In the genomic region with DNA sequence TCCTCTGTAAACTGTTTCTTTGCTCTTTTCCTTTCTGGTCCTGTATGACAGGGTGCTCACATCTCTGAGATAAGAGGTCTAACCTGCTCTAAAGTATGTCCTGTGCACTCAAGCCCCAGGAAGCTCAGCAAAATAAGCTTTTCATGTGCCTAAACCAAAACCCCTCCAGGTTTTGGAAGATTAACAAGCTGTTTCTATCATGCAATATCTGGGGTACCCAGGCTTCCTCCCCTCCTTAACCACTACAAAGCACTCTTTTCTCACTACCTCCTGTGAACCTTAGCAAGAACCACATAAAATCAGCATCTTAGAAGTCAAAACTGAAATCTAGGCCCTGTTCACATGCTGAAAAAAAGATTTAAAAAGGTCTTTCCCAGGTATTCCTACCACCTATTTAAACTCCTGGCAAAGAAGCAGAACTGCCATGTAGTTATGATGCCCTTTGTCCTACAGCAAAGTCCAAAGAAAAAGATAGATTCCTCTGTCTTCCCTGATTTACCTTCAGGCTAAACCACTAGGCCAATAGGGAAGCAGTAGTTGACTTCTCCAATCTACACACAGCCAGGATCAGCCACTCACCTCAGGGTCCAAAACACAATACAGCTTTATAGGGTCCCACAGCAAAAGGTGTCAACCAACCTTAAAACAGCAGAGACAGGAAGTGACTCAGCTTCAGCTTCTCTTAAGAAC, we compare ENCODE assay signal across 29 mouse cellular contexts. TPM values are rescaled to one million over a fixed set of nuclear protein-coding genes. Genes with fewer than 3 reads are reported as not detected.
DNase-seq lines count a peak whose midpoint lies in the region; ATAC-seq and TF ChIP-seq lines count a peak whose summit lies in the region.
"Had no signal": no experiment of that assay in that cellular context is flagged by ENCODE, and none has a peak within 500 bp of the region (broad histone marks: within the 10 kb centered on the region; RNA-seq: fewer than 3 reads in every experiment).

No protein-coding gene starts in this region.

- no peak for TF ChIP-seq CTCF in liver, postnatal 0 days (IDR thresholded peaks at IDR 0.05; ENCODE audit: low read depth)

- peaks cover 24% of the 10 kb centered on the region for H3K4me1 ChIP-seq in liver, postnatal 0 days (ENCODE audit: insufficient read depth)
- peaks cover 27% of the 10 kb centered on the region for H3K4me1 ChIP-seq in liver, embryonic 12.5 days
- H3K4me1 ChIP-seq in hindbrain, embryonic 11.5 days (replicated peaks; ENCODE audit: control insufficient read depth, insufficient read depth, low read length): 0 out of 2 replicates have a peak, but pooled peaks cover 2% of the 10 kb centered on the region

- ATAC-seq in liver, postnatal 0 days: no peak
- ATAC-seq in liver, embryonic 12.5 days: no peak
- no peak for ATAC-seq in hindbrain, embryonic 11.5 days (ENCODE audit: low FRiP score)
- ATAC-seq: forebrain, embryonic 13.5 days; lung, postnatal 0 days; midbrain, embryonic 15.5 days had no signal

- intact Hi-C loops in heart, postnatal 10 days (cut with DNase I): loop anchor here (10.0 kb wide), 1 partner anchor 420 kb away; a partner anchor contains a TSS

- H3K9ac ChIP-seq in liver, postnatal 0 days (replicated peaks): no peak overlapping the region
- H3K9ac ChIP-seq in liver, embryonic 12.5 days: no peak overlapping the region
- H3K9ac ChIP-seq in hindbrain, embryonic 11.5 days (ENCODE audit: low read depth, low read length): no peak overlapping the region
- H3K9ac ChIP-seq: forebrain, embryonic 13.5 days; heart, embryonic 12.5 days; hindbrain, embryonic 12.5 days; midbrain, embryonic 15.5 days had no signal

- no peak for TF ChIP-seq EP300 in liver, postnatal 0 days (IDR thresholded peaks at IDR 0.05; ENCODE audit: low read depth)

- no peak overlapping the region for H3K4me2 ChIP-seq in liver, postnatal 0 days (ENCODE audit: low read depth, low read length)
- no peak overlapping the region for H3K4me2 ChIP-seq in liver, embryonic 12.5 days
- no peak overlapping the region for H3K4me2 ChIP-seq in hindbrain, embryonic 11.5 days (replicated peaks; ENCODE audit: low read depth, low read length)
- H3K4me2 ChIP-seq: forebrain, embryonic 13.5 days; heart, embryonic 12.5 days; hindbrain, embryonic 12.5 days; midbrain, embryonic 15.5 days had no signal

- 0 out of 2 replicates have a peak, but pooled peaks cover 6% of the 10 kb centered on the region for H3K36me3 ChIP-seq in liver, postnatal 0 days (replicated peaks; ENCODE audit: insufficient read depth, low read length)
- peaks cover 9% of the 10 kb centered on the region; the same call in 1 of the 2 replicates for H3K36me3 ChIP-seq in liver, embryonic 12.5 days
- no peaks in the 10 kb centered on the region for H3K36me3 ChIP-seq in hindbrain, embryonic 11.5 days (ENCODE audit: control insufficient read depth, insufficient read depth, low read length)
- H3K36me3 ChIP-seq: midbrain, embryonic 15.5 days had no signal

- peak overlapping the region; percentile 52; the same call in 1 of the 2 replicates for H3K27ac ChIP-seq in liver, postnatal 0 days (ENCODE audit: low read depth)
- H3K27ac ChIP-seq in liver, embryonic 12.5 days: no peak overlapping the region
- H3K27ac ChIP-seq in hindbrain, embryonic 11.5 days (ENCODE audit: low read depth, low read length): no peak overlapping the region
- H3K27ac ChIP-seq: forebrain, embryonic 13.5 days; hindbrain, embryonic 12.5 days; macrophage; midbrain, embryonic 15.5 days; stomach, postnatal 0 days had no signal

- no peak overlapping the region for H3K4me3 ChIP-seq in liver, postnatal 0 days (ENCODE audit: low read depth, low read length)
- no peak overlapping the region for H3K4me3 ChIP-seq in liver, embryonic 12.5 days
- H3K4me3 ChIP-seq in hindbrain, embryonic 11.5 days (ENCODE audit: low read depth, low read length): no peak overlapping the region
- H3K4me3 ChIP-seq: forebrain, embryonic 13.5 days; heart, embryonic 12.5 days; hindbrain, embryonic 12.5 days; midbrain, embryonic 15.5 days had no signal

- no peak for DNase-seq in liver, postnatal 0 days
- DNase-seq in A20 (ENCODE audit: low read depth, low spot score): peak; percentile 10
- peak; percentile 31 for DNase-seq in T-cell, adult 2 months (ENCODE audit: low spot score)
- DNase-seq in natural killer cell, adult 2 months (ENCODE audit: low spot score in 2 of 2): peak; percentile 7
- no peak for DNase-seq in heart, postnatal 10 days
- DNase-seq in hindbrain, embryonic 11.5 days (ENCODE audit: low spot score): no peak
- DNase-seq: adrenal gland, postnatal 10 days; gastrocnemius, postnatal 10 days; heart, postnatal 14 days; kidney, postnatal 4 days; layer of hippocampus, adult 9-11 months; right cerebral cortex, postnatal 4 days; thymus, postnatal 4 days had no signal

- no peaks in the 10 kb centered on the region for H3K9me3 ChIP-seq in liver, postnatal 0 days (ENCODE audit: low read length)
- no peaks in the 10 kb centered on the region for H3K9me3 ChIP-seq in liver, embryonic 12.5 days (replicated peaks)
- H3K9me3 ChIP-seq in hindbrain, embryonic 11.5 days (ENCODE audit: control insufficient read depth, low read length): no peaks in the 10 kb centered on the region
- H3K9me3 ChIP-seq: forebrain, embryonic 13.5 days; heart, embryonic 12.5 days; hindbrain, embryonic 12.5 days; midbrain, embryonic 15.5 days had no signal

- no peaks in the 10 kb centered on the region for H3K27me3 ChIP-seq in liver, postnatal 0 days (ENCODE audit: insufficient read depth, low read length)
- no peaks in the 10 kb centered on the region for H3K27me3 ChIP-seq in liver, embryonic 12.5 days (replicated peaks)
- H3K27me3 ChIP-seq in hindbrain, embryonic 11.5 days (ENCODE audit: control insufficient read depth, insufficient read depth, low read length): no peaks in the 10 kb centered on the region
- H3K27me3 ChIP-seq: forebrain, embryonic 13.5 days; heart, embryonic 12.5 days; hindbrain, embryonic 12.5 days; midbrain, embryonic 15.5 days had no signal

RNA-seq across cellular contexts. Expression of a gene that starts 4.6 kb away (rescaled TPM):
- 10.3 and 11.1 TPM in 2 replicates for polyA plus RNA-seq in liver, postnatal 0 days (2015; fragmentation: Nextera tagmentation; extraction: Ambion mirVana)
- polyA plus RNA-seq in liver, embryonic 12.5 days (2016; fragmentation: Nextera tagmentation; extraction: Ambion mirVana): 15.9 and 16.9 TPM in 2 replicates
- 10 to 100 TPM; 25.8 to 26.1 TPM for total RNA-seq in heart, postnatal 10 days (2021)
- 27.6 and 33.9 TPM in 2 replicates for polyA plus RNA-seq in hindbrain, embryonic 11.5 days (2014; fragmentation: Nextera tagmentation; extraction: Ambion mirVana)

RNA-seq across cellular contexts. Expression of a gene that starts 9.1 kb away (rescaled TPM):
- polyA plus RNA-seq in liver, postnatal 0 days (2015; fragmentation: Nextera tagmentation; extraction: Ambion mirVana): not detected in 2 replicates
- polyA plus RNA-seq in liver, embryonic 12.5 days (2016; fragmentation: Nextera tagmentation; extraction: Ambion mirVana): not detected in 2 replicates
- total RNA-seq in heart, postnatal 10 days (2021): not detected
- 0.15 TPM in 1 of 2 replicates, not detected in the other for polyA plus RNA-seq in hindbrain, embryonic 11.5 days (2014; fragmentation: Nextera tagmentation; extraction: Ambion mirVana)
- total RNA-seq: adrenal gland, postnatal 10 days; gastrocnemius, postnatal 10 days; granulocyte monocyte progenitor cell, adult 5-6 weeks had no signal
- polyA plus RNA-seq: forebrain, embryonic 13.5 days; heart, embryonic 12.5 days; kidney, embryonic 16.5 days; liver, embryonic 16.5 days; lung, postnatal 0 days; macrophage; neural tube, embryonic 14.5 days; stomach, postnatal 0 days had no signal

RNA-seq across cellular contexts. Expression of a gene that starts 20.4 kb away (rescaled TPM):
- polyA plus RNA-seq in liver, postnatal 0 days (2015; fragmentation: Nextera tagmentation; extraction: Ambion mirVana): not detected in 2 replicates
- not detected in 2 replicates for polyA plus RNA-seq in liver, embryonic 12.5 days (2016; fragmentation: Nextera tagmentation; extraction: Ambion mirVana)
- not detected for total RNA-seq in heart, postnatal 10 days (2021)
- polyA plus RNA-seq in hindbrain, embryonic 11.5 days (2014; fragmentation: Nextera tagmentation; extraction: Ambion mirVana): not detected in 2 replicates
- total RNA-seq: adrenal gland, postnatal 10 days; gastrocnemius, postnatal 10 days; granulocyte monocyte progenitor cell, adult 5-6 weeks; heart, postnatal 14 days; left cerebral cortex, adult 18-20 months; left cerebral cortex, postnatal 36 days had no signal
- polyA plus RNA-seq: embryonic facial prominence, embryonic 14.5 days; forebrain, embryonic 13.5 days; heart, embryonic 12.5 days; hindbrain, embryonic 12.5 days; kidney, embryonic 16.5 days; limb, embryonic 14.5 days; liver, embryonic 16.5 days; lung, postnatal 0 days; macrophage; midbrain, embryonic 15.5 days; neural tube, embryonic 14.5 days; stomach, postnatal 0 days had no signal

RNA-seq across cellular contexts. Expression of a gene that starts 27.2 kb away (rescaled TPM):
- polyA plus RNA-seq in liver, postnatal 0 days (2015; fragmentation: Nextera tagmentation; extraction: Ambion mirVana): not detected in 2 replicates
- polyA plus RNA-seq in liver, embryonic 12.5 days (2016; fragmentation: Nextera tagmentation; extraction: Ambion mirVana): not detected in 2 replicates
- not detected for total RNA-seq in heart, postnatal 10 days (2021)
- polyA plus RNA-seq in hindbrain, embryonic 11.5 days (2014; fragmentation: Nextera tagmentation; extraction: Ambion mirVana): not detected in 2 replicates
- total RNA-seq: adrenal gland, postnatal 10 days; gastrocnemius, postnatal 10 days; granulocyte monocyte progenitor cell, adult 5-6 weeks; heart, postnatal 14 days; left cerebral cortex, adult 18-20 months; left cerebral cortex, postnatal 36 days had no signal
- polyA plus RNA-seq: forebrain, embryonic 13.5 days; heart, embryonic 12.5 days; hindbrain, embryonic 12.5 days; kidney, embryonic 16.5 days; limb, embryonic 14.5 days; liver, embryonic 16.5 days; lung, postnatal 0 days; macrophage; midbrain, embryonic 15.5 days; neural tube, embryonic 14.5 days; stomach, postnatal 0 days had no signal

RNA-seq across cellular contexts. Expression of a gene that starts 30.3 kb away (rescaled TPM):
- not detected in 2 replicates for polyA plus RNA-seq in liver, postnatal 0 days (2015; fragmentation: Nextera tagmentation; extraction: Ambion mirVana)
- not detected in 2 replicates for polyA plus RNA-seq in liver, embryonic 12.5 days (2016; fragmentation: Nextera tagmentation; extraction: Ambion mirVana)
- not detected for total RNA-seq in heart, postnatal 10 days (2021)
- polyA plus RNA-seq in hindbrain, embryonic 11.5 days (2014; fragmentation: Nextera tagmentation; extraction: Ambion mirVana): 0.13 and 0.17 TPM in 2 replicates
- total RNA-seq: gastrocnemius, postnatal 10 days; granulocyte monocyte progenitor cell, adult 5-6 weeks; heart, postnatal 14 days had no signal
- polyA plus RNA-seq: heart, embryonic 12.5 days; liver, embryonic 16.5 days; macrophage had no signal

Comparison
In these comparisons a context has a peak if more than half of its experiments do, and no peak if none do; other contexts are left out.
1. DNase-seq: peak in A20 (single experiment), T-cell, adult 2 months (single experiment) and natural killer cell, adult 2 months (2 of 2); none in liver, postnatal 0 days (single experiment), heart, postnatal 10 days (0 of 2) and hindbrain, embryonic 11.5 days (single experiment).